Mouse (Mus musculus) erythroblast, embryonic 14.5 days (primary cell): ENCODE data around the gene Podxl.

ENCODE experiments used
- GATA1 ChIP-seq: IDR thresholded peaks from 2 replicates; pipeline ENCODE4 v1.6.1; 2012; ENCODE audit warnings: low read length, inconsistent platforms, mixed read lengths
- TAL1 ChIP-seq: IDR thresholded peaks from 3 replicates; pipeline ENCODE4 v1.6.1; 2012; ENCODE audit warnings: low read length, inconsistent platforms, mixed read lengths

DNA sequence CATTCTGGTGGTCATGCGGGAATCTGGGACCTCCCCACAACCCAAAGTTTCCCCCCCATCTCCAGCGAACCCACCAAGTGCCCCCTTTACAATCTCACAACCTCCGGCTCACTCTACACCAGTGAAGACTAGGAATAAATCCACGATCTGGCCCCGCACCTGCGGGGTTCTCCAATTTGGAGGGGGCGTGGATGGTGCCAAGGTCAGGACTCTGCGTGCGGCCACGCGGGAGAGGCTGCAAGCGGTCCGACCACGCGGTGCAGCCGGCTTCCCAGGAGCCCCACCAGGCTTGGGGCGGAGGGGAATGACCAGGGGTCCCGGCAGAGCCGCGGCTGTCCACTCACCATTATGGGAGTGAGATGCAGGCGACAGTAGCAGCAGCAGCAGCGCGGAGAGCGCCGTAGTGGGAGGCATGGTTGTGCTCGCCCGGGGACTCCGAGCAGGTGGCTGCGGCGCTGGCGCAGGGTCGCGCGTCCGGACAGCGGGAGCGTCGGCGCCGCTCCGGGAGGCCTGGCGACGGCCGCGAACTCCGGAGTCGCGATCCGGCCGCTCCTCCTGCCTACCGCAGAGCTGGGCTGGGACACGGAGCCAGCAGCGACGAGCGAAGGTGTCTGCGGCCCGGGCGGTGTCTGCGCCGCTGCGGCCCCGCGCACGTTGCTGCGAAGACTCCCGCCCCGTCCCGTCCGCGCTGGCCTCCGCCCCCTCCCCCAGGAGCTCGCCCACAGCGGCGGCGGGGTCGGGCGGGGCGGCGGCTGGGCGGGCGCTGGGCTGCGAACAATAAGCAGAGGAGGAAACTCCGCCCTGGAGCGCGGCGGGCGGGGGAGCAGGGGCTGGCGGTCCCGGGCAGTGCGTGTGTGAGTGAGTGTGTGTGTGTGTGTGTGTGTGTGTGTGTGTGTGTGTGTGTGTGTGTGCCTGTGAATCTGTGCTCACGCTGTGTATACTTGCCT is at the start of gene Podxl:
- TF ChIP-seq TAL1 (no peak), GATA1 (no peak)
